7 mouse cellular contexts compared by ENCODE assay signal in the genomic region with DNA sequence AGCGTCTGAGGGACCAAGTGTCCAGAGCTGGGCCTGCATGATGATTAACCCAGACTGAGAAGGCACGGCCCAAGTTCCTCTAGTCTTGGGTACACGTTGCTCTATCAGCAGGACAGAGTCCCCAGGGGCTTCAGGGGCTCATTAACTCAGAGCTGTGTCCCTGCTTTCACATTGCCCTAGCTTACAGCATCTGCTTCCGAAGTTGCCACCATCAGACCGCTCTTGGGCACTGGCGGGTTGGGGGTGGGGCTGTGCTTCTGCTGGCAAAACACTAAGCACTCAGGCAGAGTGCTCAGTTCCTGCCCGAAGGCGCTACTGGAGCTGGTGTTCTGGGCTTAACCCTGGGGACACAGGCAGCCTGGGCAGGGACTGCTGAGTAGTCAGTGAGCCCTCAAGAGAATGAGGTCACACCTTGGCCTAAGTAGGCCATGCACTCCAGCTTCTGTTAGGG. TPM values are rescaled to one million over a fixed set of nuclear protein-coding genes. Genes with fewer than 3 reads are reported as not detected.
DNase-seq lines count a peak whose midpoint lies in the region; ATAC-seq lines count a peak whose summit lies in the region.

No protein-coding gene starts in this region.

- H3K27me3 ChIP-seq in liver, embryonic 16.5 days (ENCODE audit: control insufficient read depth, insufficient read depth, low read depth, low read length), result no peaks in the 10 kb centered on the region
- no peaks in the 10 kb centered on the region for H3K27me3 ChIP-seq in liver, embryonic 11.5 days (replicated peaks; ENCODE audit: control insufficient read depth, insufficient read depth, low read length)
- H3K27me3 ChIP-seq in neural tube, embryonic 14.5 days (ENCODE audit: control insufficient read depth, insufficient read depth, low read length), result no peaks in the 10 kb centered on the region

- no peak for DNase-seq in liver, embryonic 11.5 days (ENCODE audit: low spot score)
- peak; percentile 59 to 67 for DNase-seq in cerebellum, postnatal 25 days
- peak; percentile 85 for DNase-seq in kidney, adult 9 months
- DNase-seq in spleen, adult 12 weeks (ENCODE audit: low spot score), result no peak
- no peak for DNase-seq in c-Kit-positive CD71-positive TER-119-positive erythroid progenitor cells, embryonic 14.5 days (ENCODE audit: low spot score)

- 80% methylated on average over 8 of the region's 8 CpGs for WGBS in liver, embryonic 16.5 days (ENCODE audit: insufficient replicate concordance)
- WGBS in liver, embryonic 11.5 days, result 85% methylated on average over 8 of the region's 8 CpGs
- WGBS in neural tube, embryonic 14.5 days, result 55% methylated on average over 8 of the region's 8 CpGs

- H3K4me1 ChIP-seq in liver, embryonic 16.5 days (ENCODE audit: control insufficient read depth, low read depth, low read length), result peaks cover 7% of the 10 kb centered on the region
- H3K4me1 ChIP-seq in liver, embryonic 11.5 days (replicated peaks; ENCODE audit: control insufficient read depth, insufficient read depth, low read length), result no peaks in the 10 kb centered on the region
- no peaks in the 10 kb centered on the region for H3K4me1 ChIP-seq in neural tube, embryonic 14.5 days (ENCODE audit: control insufficient read depth, insufficient read depth, low read length)

- H3K36me3 ChIP-seq in liver, embryonic 16.5 days (ENCODE audit: control insufficient read depth, insufficient read depth), result peaks cover 73% of the 10 kb centered on the region
- peaks cover 82% of the 10 kb centered on the region for H3K36me3 ChIP-seq in liver, embryonic 11.5 days (ENCODE audit: control insufficient read depth, insufficient read depth, low read length)
- H3K36me3 ChIP-seq in neural tube, embryonic 14.5 days (ENCODE audit: control insufficient read depth, insufficient read depth, low read length), result peaks cover 88% of the 10 kb centered on the region

- H3K9ac ChIP-seq in liver, embryonic 16.5 days (ENCODE audit: low read depth, low read length), result no peak overlapping the region
- H3K9ac ChIP-seq in liver, embryonic 11.5 days (ENCODE audit: low read depth, low read length), result no peak overlapping the region
- H3K9ac ChIP-seq in neural tube, embryonic 14.5 days (replicated peaks; ENCODE audit: low read depth, low read length), result no peak overlapping the region; the same call in 1 of the 2 replicates

- ATAC-seq in liver, embryonic 16.5 days (ENCODE audit: low read depth), result peak; percentile 14; the same call in 1 of the 2 replicates
- no peak; the same call in 1 of the 2 replicates for ATAC-seq in liver, embryonic 11.5 days (replicated peaks; ENCODE audit: low FRiP score)
- peak; percentile 28; the same call in 1 of the 2 replicates for ATAC-seq in neural tube, embryonic 14.5 days (ENCODE audit: low read depth)

- no peak overlapping the region for H3K4me3 ChIP-seq in liver, embryonic 16.5 days (ENCODE audit: low read depth, low read length)
- H3K4me3 ChIP-seq in liver, embryonic 11.5 days (ENCODE audit: low read depth, low read length), result no peak overlapping the region
- H3K4me3 ChIP-seq in neural tube, embryonic 14.5 days (ENCODE audit: low read depth, low read length), result no peak overlapping the region

- H3K27ac ChIP-seq in liver, embryonic 16.5 days (ENCODE audit: low read length), result peak overlapping the region; percentile 2
- no peak overlapping the region for H3K27ac ChIP-seq in liver, embryonic 11.5 days (ENCODE audit: low read depth, low read length)
- no peak overlapping the region for H3K27ac ChIP-seq in neural tube, embryonic 14.5 days (ENCODE audit: low read depth, low read length)

- H3K4me2 ChIP-seq in liver, embryonic 16.5 days (ENCODE audit: low read depth, low read length), result no peak overlapping the region
- no peak overlapping the region for H3K4me2 ChIP-seq in liver, embryonic 11.5 days
- H3K4me2 ChIP-seq in neural tube, embryonic 14.5 days (ENCODE audit: low read depth, low read length), result no peak overlapping the region

- H3K9me3 ChIP-seq in liver, embryonic 16.5 days (replicated peaks; ENCODE audit: control insufficient read depth, low read length), result no peaks in the 10 kb centered on the region
- H3K9me3 ChIP-seq in liver, embryonic 11.5 days (ENCODE audit: control insufficient read depth, low read length), result no peaks in the 10 kb centered on the region
- H3K9me3 ChIP-seq in neural tube, embryonic 14.5 days (ENCODE audit: control insufficient read depth, low read length), result no peaks in the 10 kb centered on the region

RNA-seq across cellular contexts. Expression of a gene that starts 10.3 kb away (rescaled TPM):
- polyA plus RNA-seq in liver, embryonic 16.5 days (2015; fragmentation: Nextera tagmentation; extraction: Ambion mirVana), result 460 and 501 TPM in 2 replicates
- 1,270 and 1,408 TPM in 2 replicates for polyA plus RNA-seq in liver, embryonic 11.5 days (2014; fragmentation: Nextera tagmentation; extraction: Ambion mirVana)
- 537 and 599 TPM in 2 replicates for polyA plus RNA-seq in neural tube, embryonic 14.5 days (2014; fragmentation: Nextera tagmentation; extraction: Ambion mirVana)

RNA-seq across cellular contexts. Expression of a gene that starts 13.8 kb away (rescaled TPM):
- polyA plus RNA-seq in liver, embryonic 16.5 days (2015; fragmentation: Nextera tagmentation; extraction: Ambion mirVana), result 0.12 and 0.23 TPM in 2 replicates
- 0.30 and 0.45 TPM in 2 replicates for polyA plus RNA-seq in liver, embryonic 11.5 days (2014; fragmentation: Nextera tagmentation; extraction: Ambion mirVana)
- 169 and 231 TPM in 2 replicates for polyA plus RNA-seq in neural tube, embryonic 14.5 days (2014; fragmentation: Nextera tagmentation; extraction: Ambion mirVana)

RNA-seq across cellular contexts. Expression of a gene that starts 20.7 kb away (rescaled TPM):
- 21.1 and 21.3 TPM in 2 replicates for polyA plus RNA-seq in liver, embryonic 16.5 days (2015; fragmentation: Nextera tagmentation; extraction: Ambion mirVana)
- polyA plus RNA-seq in liver, embryonic 11.5 days (2014; fragmentation: Nextera tagmentation; extraction: Ambion mirVana), result 49.2 and 55.0 TPM in 2 replicates
- polyA plus RNA-seq in neural tube, embryonic 14.5 days (2014; fragmentation: Nextera tagmentation; extraction: Ambion mirVana), result 37.5 and 39.8 TPM in 2 replicates

RNA-seq across cellular contexts. Expression of a gene that starts 21.1 kb away (rescaled TPM):
- polyA plus RNA-seq in liver, embryonic 16.5 days (2015; fragmentation: Nextera tagmentation; extraction: Ambion mirVana), result 138 and 166 TPM in 2 replicates
- 49.0 and 49.7 TPM in 2 replicates for polyA plus RNA-seq in liver, embryonic 11.5 days (2014; fragmentation: Nextera tagmentation; extraction: Ambion mirVana)
- polyA plus RNA-seq in neural tube, embryonic 14.5 days (2014; fragmentation: Nextera tagmentation; extraction: Ambion mirVana), result 18.6 and 25.8 TPM in 2 replicates

RNA-seq across cellular contexts. Expression of a gene that starts 33.0 kb away (rescaled TPM):
- polyA plus RNA-seq in liver, embryonic 16.5 days (2015; fragmentation: Nextera tagmentation; extraction: Ambion mirVana), result 220 and 223 TPM in 2 replicates
- 401 and 427 TPM in 2 replicates for polyA plus RNA-seq in liver, embryonic 11.5 days (2014; fragmentation: Nextera tagmentation; extraction: Ambion mirVana)
- 309 and 366 TPM in 2 replicates for polyA plus RNA-seq in neural tube, embryonic 14.5 days (2014; fragmentation: Nextera tagmentation; extraction: Ambion mirVana)

Comparison
In these comparisons a context has a peak if more than half of its experiments do, and no peak if none do; other contexts are left out.
1. DNase-seq: peak in cerebellum, postnatal 25 days (2 of 2) and kidney, adult 9 months (single experiment); none in liver, embryonic 11.5 days (single experiment), spleen, adult 12 weeks (single experiment) and c-Kit-positive CD71-positive TER-119-positive erythroid progenitor cells, embryonic 14.5 days (single experiment).
2. RNA of a gene that starts 13.8 kb away (polyA plus RNA-seq): 169 to 231 TPM in neural tube, embryonic 14.5 days; 0.30 to 0.45 TPM in liver, embryonic 11.5 days and 0.12 to 0.23 TPM in liver, embryonic 16.5 days; every median in the first group is over 100 times any median in the second.